Mouse (Mus musculus) stomach, embryonic 15.5 days (tissue): Measurements from ENCODE around the gene Mfsd14a. TPM values are rescaled to one million over a fixed set of nuclear protein-coding genes. Genes with fewer than 3 reads are reported as not detected.

Experiments
- ATAC-seq: fragments of 200-750 bp; cut with Nextera tagmentation; 2 replicates; pipeline ENCODE4 v1.8.0; 2017; ENCODE audit warnings: low read depth, moderate number of reproducible peaks, moderate TSS enrichment; ENCODE audit not compliant: insufficient read depth, low FRiP score
- H3K27ac ChIP-seq: fragments of 300-500 bp; sonication (generic); 2 replicates; pipeline ENCODE4 v1.5.1; 2015; ENCODE audit warnings: mild to moderate bottlenecking, inconsistent platforms
- H3K27me3 ChIP-seq: fragments of 300-500 bp; sonication (generic); replicated peaks from 2 replicates; pipeline ENCODE4 v1.6.1; 2015; ENCODE audit warnings: inconsistent platforms
- H3K36me3 ChIP-seq: fragments of 300-500 bp; sonication (generic); 2 replicates; pipeline ENCODE4 v1.6.1; 2015; ENCODE audit warnings: inconsistent platforms
- H3K4me1 ChIP-seq: fragments of 300-500 bp; sonication (generic); 2 replicates; pipeline ENCODE4 v1.6.1; 2015; ENCODE audit warnings: inconsistent platforms
- H3K4me2 ChIP-seq: fragments of 300-500 bp; sonication (generic); 2 replicates; pipeline ENCODE4 v1.6.1; 2015; ENCODE audit warnings: mild to moderate bottlenecking, inconsistent platforms
- H3K4me3 ChIP-seq: fragments of 300-500 bp; sonication (generic); replicated peaks from 2 replicates; pipeline ENCODE4 v1.5.1; 2015; ENCODE audit warnings: inconsistent platforms
- H3K9ac ChIP-seq: fragments of 300-500 bp; sonication (generic); 2 replicates; pipeline ENCODE4 v1.6.1; 2015; ENCODE audit warnings: inconsistent platforms
- H3K9me3 ChIP-seq: fragments of 300-500 bp; sonication (generic); 2 replicates; pipeline ENCODE4 v1.6.1; 2016; ENCODE audit warnings: inconsistent platforms
- WGBS: fragments of 180-500 bp; shearing (Covaris S2); methylation state at CpG from one replicate; pipeline ENCODE4 v1.1.7; 2015; 5-methylcytosine and 5-hydroxymethylcytosine counted together
- polyA plus RNA-seq: library from polyadenylated mRNA; unstranded; fragments of >200 nt; fragmentation: Nextera tagmentation; extraction: Ambion mirVana; gene quantifications from 2 replicates; pipeline ENCODE4 v1.2.1, GENCODE M21; 2015

Mfsd14a gene
- polyA plus RNA-seq, 1 experiment from 2014 or later: 79.5 TPM

GRCm38 (mm10) chr3:116648805-116649204 is 13.7 kb downstream of the Mfsd14a start:
- WGBS: 87% methylated on average over 7 of the region's 7 CpGs
- Histone ChIP-seq H3K9me3 (no peaks in the 10 kb centered on the region), H3K4me2 (no peak overlapping the region), H3K27me3 (no peaks in the 10 kb centered on the region), H3K27ac (no peak overlapping the region), H3K4me3 (no peak overlapping the region), H3K36me3 (peaks cover 10% of the 10 kb centered on the region; the same call in 1 of the 2 replicates), H3K9ac (no peak overlapping the region), H3K4me1 (no peaks in the 10 kb centered on the region)
- no peak for ATAC-seq

- peaks cover 28% of the 10 kb centered on the region for H3K36me3 ChIP-seq
- H3K9me3 ChIP-seq: no peaks in the 10 kb centered on the region
- WGBS: 94% methylated on average over 1 of the region's 1 CpGs
- no peaks in the 10 kb centered on the region for H3K4me1 ChIP-seq
- no peak overlapping the region for H3K9ac ChIP-seq
- H3K27me3 ChIP-seq: no peaks in the 10 kb centered on the region
- H3K4me3 ChIP-seq: no peak overlapping the region
- no peak overlapping the region for H3K4me2 ChIP-seq
- H3K27ac ChIP-seq: no peak overlapping the region
- ATAC-seq: no peak
These were observed 16.1 kb downstream of the Mfsd14a start for GRCm38 (mm10) chr3:116646387-116646786.

GRCm38 (mm10) chr3:116642373-116642772 is 20.1 kb downstream of the Mfsd14a start:
- no peak for ATAC-seq
- no peak overlapping the region for H3K4me3 ChIP-seq
- WGBS: 93% methylated on average over 2 of the region's 2 CpGs
- no peak overlapping the region for H3K4me2 ChIP-seq
- H3K9ac ChIP-seq: no peak overlapping the region
- H3K4me1 ChIP-seq: no peaks in the 10 kb centered on the region
- H3K27me3 ChIP-seq: no peaks in the 10 kb centered on the region
- no peak overlapping the region for H3K27ac ChIP-seq
- no peaks in the 10 kb centered on the region for H3K9me3 ChIP-seq
- H3K36me3 ChIP-seq: peaks cover 38% of the 10 kb centered on the region

- Histone ChIP-seq H3K4me2 (no peak overlapping the region), H3K4me3 (no peak overlapping the region), H3K27ac (no peak overlapping the region), H3K36me3 (peaks cover 38% of the 10 kb centered on the region), H3K27me3 (no peaks in the 10 kb centered on the region), H3K9me3 (no peaks in the 10 kb centered on the region), H3K9ac (no peak overlapping the region), H3K4me1 (no peaks in the 10 kb centered on the region)
- ATAC-seq: no peak
- 94% methylated on average over 6 of the region's 6 CpGs for WGBS
These were observed 20.6 kb downstream of the Mfsd14a start for GRCm38 (mm10) chr3:116641811-116642371.

- Histone ChIP-seq H3K27ac (no peak overlapping the region), H3K27me3 (no peaks in the 10 kb centered on the region), H3K4me3 (no peak overlapping the region), H3K4me2 (no peak overlapping the region), H3K36me3 (peaks cover 53% of the 10 kb centered on the region), H3K9ac (no peak overlapping the region), H3K4me1 (no peaks in the 10 kb centered on the region), H3K9me3 (no peaks in the 10 kb centered on the region)
- WGBS: 76% methylated on average over 1 of the region's 1 CpGs
- ATAC-seq: no peak
These were observed 22.5 kb downstream of the Mfsd14a start for GRCm38 (mm10) chr3:116640024-116640423.

GRCm38 (mm10) chr3:116638572-116638971 is 23.9 kb downstream of the Mfsd14a start:
- Histone ChIP-seq H3K4me2 (no peak overlapping the region), H3K4me3 (no peak overlapping the region), H3K9ac (no peak overlapping the region), H3K9me3 (no peaks in the 10 kb centered on the region), H3K36me3 (peaks cover 58% of the 10 kb centered on the region), H3K27me3 (no peaks in the 10 kb centered on the region), H3K4me1 (no peaks in the 10 kb centered on the region), H3K27ac (no peak overlapping the region)
- WGBS: 81% methylated on average over 7 of the region's 7 CpGs
- ATAC-seq: no peak

GRCm38 (mm10) chr3:116637693-116638476 is 24.6 kb downstream of the Mfsd14a start:
- no peak for ATAC-seq
- H3K36me3 ChIP-seq: peaks cover 54% of the 10 kb centered on the region

GRCm38 (mm10) chr3:116635799-116636198 is 26.7 kb downstream of the Mfsd14a start:
- Histone ChIP-seq H3K4me3 (no peak overlapping the region), H3K9ac (no peak overlapping the region), H3K9me3 (no peaks in the 10 kb centered on the region), H3K4me1 (no peaks in the 10 kb centered on the region), H3K27ac (no peak overlapping the region), H3K36me3 (peaks cover 40% of the 10 kb centered on the region), H3K4me2 (no peak overlapping the region), H3K27me3 (no peaks in the 10 kb centered on the region)
- WGBS: 59% methylated on average over 5 of the region's 5 CpGs
- no peak for ATAC-seq

More at GRCm38 (mm10) chr3:116637693-116638476, 24.6 kb downstream of the Mfsd14a start:
- WGBS: 83% methylated on average over 9 of the region's 9 CpGs
- no peak overlapping the region for H3K27ac ChIP-seq
- no peaks in the 10 kb centered on the region for H3K9me3 ChIP-seq
- no peak overlapping the region for H3K4me2 ChIP-seq
- H3K4me1 ChIP-seq: no peaks in the 10 kb centered on the region
- H3K4me3 ChIP-seq: no peak overlapping the region
- H3K27me3 ChIP-seq: no peaks in the 10 kb centered on the region
- no peak overlapping the region for H3K9ac ChIP-seq

- Histone ChIP-seq H3K27me3 (no peaks in the 10 kb centered on the region), H3K9me3 (no peaks in the 10 kb centered on the region), H3K9ac (no peak overlapping the region), H3K4me2 (no peak overlapping the region), H3K36me3 (peaks cover 41% of the 10 kb centered on the region), H3K4me1 (no peaks in the 10 kb centered on the region), H3K27ac (no peak overlapping the region), H3K4me3 (no peak overlapping the region)
- no peak for ATAC-seq
- whole genome bisulfite sequencing: 92% methylated on average over 8 of the region's 8 CpGs
These were observed 27.6 kb downstream of the Mfsd14a start for GRCm38 (mm10) chr3:116634853-116635252.

- Histone ChIP-seq H3K4me1 (no peaks in the 10 kb centered on the region), H3K4me3 (no peak overlapping the region), H3K27ac (no peak overlapping the region), H3K36me3 (peaks cover 41% of the 10 kb centered on the region), H3K9me3 (no peaks in the 10 kb centered on the region), H3K27me3 (no peaks in the 10 kb centered on the region), H3K9ac (no peak overlapping the region), H3K4me2 (no peak overlapping the region)
- 93% methylated on average over 3 of the region's 3 CpGs for WGBS
- ATAC-seq: no peak
These were observed 28.4 kb downstream of the Mfsd14a start for GRCm38 (mm10) chr3:116634091-116634490.

- no peak for ATAC-seq
- Histone ChIP-seq H3K27ac (no peak overlapping the region), H3K36me3 (peaks cover 41% of the 10 kb centered on the region), H3K9me3 (no peaks in the 10 kb centered on the region), H3K4me1 (no peaks in the 10 kb centered on the region), H3K4me3 (no peak overlapping the region), H3K9ac (no peak overlapping the region), H3K4me2 (no peak overlapping the region), H3K27me3 (no peaks in the 10 kb centered on the region)
- 93% methylated on average over 3 of the region's 3 CpGs for WGBS
These were observed 29.5 kb downstream of the Mfsd14a start for GRCm38 (mm10) chr3:116632971-116633370.

- no peak for ATAC-seq
- no peak overlapping the region for H3K4me3 ChIP-seq
- no peaks in the 10 kb centered on the region for H3K4me1 ChIP-seq
- H3K36me3 ChIP-seq: peaks cover 37% of the 10 kb centered on the region
- H3K4me2 ChIP-seq: no peak overlapping the region
- H3K9me3 ChIP-seq: no peaks in the 10 kb centered on the region
- whole genome bisulfite sequencing: 68% methylated on average over 1 of the region's 1 CpGs
- H3K27ac ChIP-seq: no peak overlapping the region
- H3K9ac ChIP-seq: no peak overlapping the region
- H3K27me3 ChIP-seq: no peaks in the 10 kb centered on the region
These were observed 31.0 kb downstream of the Mfsd14a start for GRCm38 (mm10) chr3:116631459-116631858.
